In the genomic region with DNA sequence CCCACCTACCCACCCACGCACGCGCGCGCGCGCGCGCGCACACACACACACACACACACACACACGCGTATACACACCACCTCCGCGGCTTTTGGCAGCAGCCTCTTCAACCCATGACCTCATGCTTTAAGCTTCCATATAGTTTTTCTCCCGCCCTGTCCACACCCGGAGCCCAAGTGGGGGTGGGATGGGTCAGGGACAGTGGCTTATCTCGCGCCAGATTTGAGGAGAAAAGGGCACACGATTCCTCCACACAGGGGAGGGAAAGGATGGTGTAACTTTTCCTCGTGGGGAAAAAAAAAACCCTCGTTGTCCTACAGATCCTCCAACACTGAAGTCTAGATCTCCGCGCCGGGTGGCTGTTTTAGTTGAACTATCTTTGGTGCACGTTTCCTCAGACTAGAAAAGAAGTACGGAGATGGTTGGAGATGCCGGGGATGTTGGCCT, we compare ENCODE assay signal across 8 mouse cellular contexts.
A peak's percentile ranks its signal among the peaks of the same experiment; 100 is the strongest.
DNase-seq lines count a peak whose midpoint lies in the region; ATAC-seq and TF ChIP-seq lines count a peak whose summit lies in the region.

No protein-coding gene starts in this region.

- no peak for TF ChIP-seq POLR2A in myocyte (IDR thresholded peaks at IDR 0.05; ENCODE audit: insufficient read length, low read depth)

- DNase-seq in layer of hippocampus, adult 2 months (ENCODE audit: low spot score in 2 of 2) = no peak
- no peak for DNase-seq in layer of hippocampus, postnatal 36 days
- peak; percentile 49 for DNase-seq in adrenal gland, postnatal 10 days
- DNase-seq in forebrain, embryonic 11.5 days (ENCODE audit: low spot score) = peak; percentile 70
- no peak for DNase-seq in c-Kit-positive CD71-positive TER-119-positive erythroid progenitor cells, embryonic 14.5 days (ENCODE audit: low spot score)

- peak overlapping the region; percentile 98 for H3K27ac ChIP-seq in layer of hippocampus, adult 2 months
- peak overlapping the region; percentile 98 for H3K27ac ChIP-seq in forebrain, embryonic 11.5 days (ENCODE audit: low read depth, low read length)
- H3K27ac ChIP-seq in intestine, embryonic 16.5 days (ENCODE audit: low read length) = peak overlapping the region; percentile 99

- no peak for ATAC-seq in forebrain, embryonic 11.5 days (replicated peaks; ENCODE audit: low FRiP score)
- no peak; the same call in 1 of the 2 replicates for ATAC-seq in intestine, embryonic 16.5 days
- ATAC-seq in erythroblast, adult 5-6 weeks (replicated peaks; ENCODE audit: low FRiP score, poor library complexity, severe bottlenecking) = no peak

- peak overlapping the region; percentile 92 for H3K9ac ChIP-seq in forebrain, embryonic 11.5 days (ENCODE audit: low read length)
- H3K9ac ChIP-seq in intestine, embryonic 16.5 days (ENCODE audit: low read depth, low read length) = peak overlapping the region; percentile 89

- H3K9me3 ChIP-seq in forebrain, embryonic 11.5 days (ENCODE audit: control insufficient read depth, low read length) = no peaks in the 10 kb centered on the region
- H3K9me3 ChIP-seq in intestine, embryonic 16.5 days (ENCODE audit: control insufficient read depth, low read length) = no peaks in the 10 kb centered on the region

- TF ChIP-seq CTCF in layer of hippocampus, adult 2 months (conservative IDR thresholded peaks at IDR 0.05) = no peak

- no peaks in the 10 kb centered on the region for H3K36me3 ChIP-seq in forebrain, embryonic 11.5 days (ENCODE audit: control insufficient read depth, insufficient read depth, low read length)
- H3K36me3 ChIP-seq in intestine, embryonic 16.5 days (ENCODE audit: control insufficient read depth, insufficient read depth, low read length) = no peaks in the 10 kb centered on the region
- no peaks in the 10 kb centered on the region for H3K36me3 ChIP-seq in myocyte (ENCODE audit: control insufficient read depth, insufficient read depth)

- H3K4me2 ChIP-seq in forebrain, embryonic 11.5 days (ENCODE audit: low read depth, low read length, severe bottlenecking) = peak overlapping the region; percentile 90
- peak overlapping the region; percentile 88 for H3K4me2 ChIP-seq in intestine, embryonic 16.5 days (ENCODE audit: low read depth, low read length)
- peak overlapping the region; percentile 60 for H3K4me2 ChIP-seq in myocyte (ENCODE audit: low read depth)

- no peak overlapping the region for H3ac ChIP-seq in myocyte (ENCODE audit: control insufficient read depth, insufficient read length)

- H3K27me3 ChIP-seq in forebrain, embryonic 11.5 days (ENCODE audit: control insufficient read depth, insufficient read depth, low read length) = no peaks in the 10 kb centered on the region
- H3K27me3 ChIP-seq in intestine, embryonic 16.5 days (replicated peaks; ENCODE audit: control insufficient read depth, insufficient read depth, low read length) = no peaks in the 10 kb centered on the region
- H3K27me3 ChIP-seq in myocyte (ENCODE audit: control insufficient read depth, insufficient read depth, insufficient read length) = no peaks in the 10 kb centered on the region

- H3K4me3 ChIP-seq in layer of hippocampus, adult 2 months = peak overlapping the region; percentile 83
- peak overlapping the region; percentile 64 for H3K4me3 ChIP-seq in forebrain, embryonic 11.5 days (ENCODE audit: low read depth, low read length)
- peak overlapping the region; percentile 73 for H3K4me3 ChIP-seq in intestine, embryonic 16.5 days (ENCODE audit: low read length)
- peak overlapping the region; percentile 86 for H3K4me3 ChIP-seq in myocyte

- peaks cover 14% of the 10 kb centered on the region for H3K79me2 ChIP-seq in myocyte (ENCODE audit: control insufficient read depth, insufficient read depth)

- H3K4me1 ChIP-seq in forebrain, embryonic 11.5 days (replicated peaks; ENCODE audit: control insufficient read depth, insufficient read depth, low read length) = peaks cover 9% of the 10 kb centered on the region; the same call in 1 of the 2 replicates
- peaks cover 26% of the 10 kb centered on the region for H3K4me1 ChIP-seq in intestine, embryonic 16.5 days (ENCODE audit: control insufficient read depth, insufficient read depth, low read length)

- WGBS in forebrain, embryonic 11.5 days = 2% methylated on average over 27 of the region's 27 CpGs
- WGBS in intestine, embryonic 16.5 days = 1% methylated on average over 27 of the region's 27 CpGs

TF ChIP-seq in myocyte, 11 proteins besides CTCF, POLR2A, EP300 and RAD21:
- TF ChIP-seq TCF3 (IDR thresholded peaks at IDR 0.05; ENCODE audit: insufficient read length, low read depth) (no peak), SRF (IDR thresholded peaks at IDR 0.05; ENCODE audit: control insufficient read depth, insufficient read length, low read depth) (no peak), USF1 (IDR thresholded peaks at IDR 0.05; ENCODE audit: low read depth) (no peak), CEBPB (IDR thresholded peaks at IDR 0.05; ENCODE audit: insufficient read depth, poor library complexity, severe bottlenecking) (no peak), TCF12 (IDR thresholded peaks at IDR 0.05; ENCODE audit: insufficient read depth, poor library complexity, severe bottlenecking) (no peak), MAX (IDR thresholded peaks at IDR 0.05; ENCODE audit: low read depth) (no peak), MYOD1 (IDR thresholded peaks at IDR 0.05; ENCODE audit: control insufficient read depth in 1 of 3, insufficient read length in 2 of 3, low read depth in 2 of 3) (no peak), POLR2AphosphoS2 (IDR thresholded peaks at IDR 0.05; ENCODE audit: insufficient read length, low read depth) (no peak), MYOG (IDR thresholded peaks at IDR 0.05; ENCODE audit: control insufficient read depth in 1 of 3, insufficient read depth in 1 of 3, insufficient read length in 2 of 3, low read depth in 2 of 3) (no peak), REST (IDR thresholded peaks at IDR 0.05; ENCODE audit: insufficient read depth, insufficient read length) (no peak), E2F4 (IDR thresholded peaks at IDR 0.05; ENCODE audit: insufficient read depth) (no peak)

Comparison
In these comparisons a context has a peak if more than half of its experiments do, and no peak if none do; other contexts are left out.
1. DNase-seq: peak in adrenal gland, postnatal 10 days (single experiment) and forebrain, embryonic 11.5 days (single experiment); none in layer of hippocampus, adult 2 months (0 of 2), layer of hippocampus, postnatal 36 days (0 of 2) and c-Kit-positive CD71-positive TER-119-positive erythroid progenitor cells, embryonic 14.5 days (single experiment).
2. Peak in every context shown above with its lines, with median percentiles within 50 percentile points of each other: H3K27ac ChIP-seq, H3K4me3 ChIP-seq and H3K4me2 ChIP-seq.